Mouse (Mus musculus) WW6 (cell line): ENCODE data around the gene Tat.

Experiments
- DNase-seq: peaks from one replicate; pipeline ENCODE4 v3.0.0-alpha.2; 2013; ENCODE audit warnings: low read depth, low spot score

Gene Tat

GRCm38 (mm10) chr8:109990224-109990623, at the start of gene Tat:
TSS of gene Tat (plus strand) at chr8:109990437.
- no peak for DNase-seq

GRCm38 (mm10) chr8:109941606-109942360, 48.5 kb upstream of the Tat start:
- no peak for DNase-seq

GRCm38 (mm10) chr8:109945153-109945632, 45.0 kb upstream of the Tat start:
- DNase-seq = no peak

- DNase-seq = no peak
Measured at GRCm38 (mm10) chr8:109945694-109946093, 44.5 kb upstream of the Tat start.

- DNase-seq = no peak
Measured at GRCm38 (mm10) chr8:109946272-109946671, 44.0 kb upstream of the Tat start.

- peak; percentile 52 for DNase-seq
Measured at GRCm38 (mm10) chr8:109947447-109948284, 42.6 kb upstream of the Tat start.

GRCm38 (mm10) chr8:109948285-109948564, 42.0 kb upstream of the Tat start:
- no peak for DNase-seq

- no peak for DNase-seq
Measured at GRCm38 (mm10) chr8:109952171-109952570, 38.1 kb upstream of the Tat start.

GRCm38 (mm10) chr8:109954486-109954948, 35.7 kb upstream of the Tat start:
- no peak for DNase-seq

- DNase-seq = peak; percentile 84
Measured at GRCm38 (mm10) chr8:109957167-109958028, 32.8 kb upstream of the Tat start.

- no peak for DNase-seq
Measured at GRCm38 (mm10) chr8:109958036-109958655, 32.1 kb upstream of the Tat start.

- DNase-seq = no peak
Measured at GRCm38 (mm10) chr8:109959112-109959511, 31.1 kb upstream of the Tat start.

- peak; percentile 66 for DNase-seq
Measured at GRCm38 (mm10) chr8:109961693-109962367, 28.4 kb upstream of the Tat start, which contains the start of gene Marveld3. TSS of gene Marveld3 (minus strand) at chr8:109962203.

- DNase-seq = no peak
Measured at GRCm38 (mm10) chr8:109962896-109963295, 27.3 kb upstream of the Tat start.

- DNase-seq = no peak
Measured at GRCm38 (mm10) chr8:109963421-109963820, 26.8 kb upstream of the Tat start.

- DNase-seq = no peak
Measured at GRCm38 (mm10) chr8:109964106-109964505, 26.1 kb upstream of the Tat start.

- DNase-seq = no peak
Measured at GRCm38 (mm10) chr8:109968837-109969236, 21.4 kb upstream of the Tat start.

- DNase-seq = no peak
Measured at GRCm38 (mm10) chr8:109970323-109970722, 19.9 kb upstream of the Tat start.

GRCm38 (mm10) chr8:109972901-109973300, 17.3 kb upstream of the Tat start:
- no peak for DNase-seq

GRCm38 (mm10) chr8:109979339-109979738, 10.9 kb upstream of the Tat start:
- no peak for DNase-seq
